Mouse (Mus musculus) midbrain, embryonic 15.5 days (tissue): ENCODE results near the gene Fcf1. TPM values are rescaled to one million over a fixed set of nuclear protein-coding genes. Genes with fewer than 3 reads are reported as not detected.

Source experiments
- ATAC-seq: fragments of 200-750 bp; cut with Nextera tagmentation; replicated peaks from 2 replicates; pipeline ENCODE4 v1.8.0; 2017; ENCODE audit warnings: moderate TSS enrichment
- H3K27ac ChIP-seq: fragments of 300-500 bp; sonication (generic); 2 replicates; pipeline ENCODE4 v1.5.1; 2015; ENCODE audit warnings: mild to moderate bottlenecking, inconsistent platforms
- H3K27me3 ChIP-seq: fragments of 300-500 bp; sonication (generic); replicated peaks from 2 replicates; pipeline ENCODE4 v1.6.1; 2015; ENCODE audit warnings: inconsistent platforms
- H3K36me3 ChIP-seq: fragments of 300-500 bp; sonication (generic); replicated peaks from 2 replicates; pipeline ENCODE4 v1.6.1; 2015; ENCODE audit warnings: inconsistent platforms
- H3K4me1 ChIP-seq: fragments of 300-500 bp; sonication (generic); 2 replicates; pipeline ENCODE4 v1.6.1; 2015; ENCODE audit warnings: inconsistent platforms
- H3K4me2 ChIP-seq: fragments of 300-500 bp; sonication (generic); 2 replicates; pipeline ENCODE4 v1.6.1; 2015; ENCODE audit warnings: inconsistent platforms, mild to moderate bottlenecking, moderate library complexity
- H3K4me3 ChIP-seq: fragments of 300-500 bp; sonication (generic); 2 replicates; pipeline ENCODE4 v1.5.1; 2015; ENCODE audit warnings: mild to moderate bottlenecking, inconsistent platforms
- H3K9ac ChIP-seq: fragments of 300-500 bp; sonication (generic); 2 replicates; pipeline ENCODE4 v1.6.1; 2015; ENCODE audit warnings: mild to moderate bottlenecking, inconsistent platforms
- H3K9me3 ChIP-seq: fragments of 300-500 bp; sonication (generic); 2 replicates; pipeline ENCODE4 v1.6.1; 2016; ENCODE audit warnings: inconsistent platforms
- WGBS: fragments of 180-500 bp; shearing (Covaris S2); methylation state at CpG from one replicate; pipeline ENCODE4 v1.1.7; 2015; ENCODE audit warnings: mixed read lengths; 5-methylcytosine and 5-hydroxymethylcytosine counted together
- polyA plus RNA-seq: library from polyadenylated mRNA; unstranded; fragments of >200 nt; fragmentation: Nextera tagmentation; extraction: Ambion mirVana; gene quantifications from 2 replicates; pipeline ENCODE4 v1.2.1, GENCODE M21; 2015

Gene Fcf1
- polyA plus RNA-seq, 1 experiment from 2014 or later: 79.5 TPM

DNA sequence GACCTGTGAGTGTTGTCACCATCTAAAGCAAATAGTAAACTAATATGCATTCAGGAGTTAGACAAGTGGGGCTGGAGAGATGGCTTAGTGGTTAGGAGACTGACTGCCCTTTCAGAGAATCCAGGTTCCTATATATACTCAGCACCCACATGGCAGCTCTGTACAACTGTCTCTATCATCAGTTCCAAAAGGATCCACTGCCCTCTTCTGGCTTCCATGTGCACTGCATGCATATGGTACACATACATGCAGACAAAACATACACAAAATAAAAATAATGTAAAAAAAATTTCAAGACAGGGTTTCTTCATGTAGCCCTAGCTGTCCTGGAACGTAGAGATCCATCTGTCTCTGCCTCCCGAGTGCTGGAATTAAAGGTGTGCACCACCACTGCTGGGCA lies 62.0 kb downstream of the Fcf1 start:
- no peak overlapping the region for H3K4me3 ChIP-seq
- H3K27ac ChIP-seq: no peak overlapping the region
- no peaks in the 10 kb centered on the region for H3K9me3 ChIP-seq
- over 99% methylated on average over 2 of the region's 2 CpGs for WGBS
- no peaks in the 10 kb centered on the region for H3K27me3 ChIP-seq
- ATAC-seq: no peak
- H3K9ac ChIP-seq: no peak overlapping the region
- H3K4me1 ChIP-seq: no peaks in the 10 kb centered on the region
- peaks cover 27% of the 10 kb centered on the region for H3K36me3 ChIP-seq
- no peak overlapping the region for H3K4me2 ChIP-seq

Other genes starting within 250 kb of the Fcf1 start
- gene Npc2, start 197.7 kb upstream of the Fcf1 start, polyA plus RNA-seq: 58.3 and 59.9 TPM in 2 replicates
- gene Isca2, start 197.6 kb upstream of the Fcf1 start, polyA plus RNA-seq: 134 and 139 TPM in 2 replicates
- 0.25 and 0.32 TPM in 2 replicates for gene Ltbp2, start 94.4 kb upstream of the Fcf1 start, polyA plus RNA-seq
- 34.5 and 36.6 TPM in 2 replicates for gene Arel1, start within 50 bp of the Fcf1 start, polyA plus RNA-seq
- 34.8 and 37.0 TPM in 2 replicates for gene Ylpm1, start 25.4 kb downstream of the Fcf1 start, polyA plus RNA-seq
- 1.1 and 1.4 TPM in 2 replicates for gene Prox2, start 139.9 kb downstream of the Fcf1 start, polyA plus RNA-seq
- 107 and 109 TPM in 2 replicates for gene Dlst, start 139.9 kb downstream of the Fcf1 start, polyA plus RNA-seq
- gene Rps6kl1, start 180.4 kb downstream of the Fcf1 start, polyA plus RNA-seq: 37.3 and 38.2 TPM in 2 replicates
- 7.2 and 8.7 TPM in 2 replicates for gene Pgf, start 206.9 kb downstream of the Fcf1 start, polyA plus RNA-seq
- gene Eif2b2, start 248.6 kb downstream of the Fcf1 start, polyA plus RNA-seq: 78.2 and 88.8 TPM in 2 replicates